Mouse (Mus musculus): ENCODE measurements around the gene Pkn1.

DNA sequence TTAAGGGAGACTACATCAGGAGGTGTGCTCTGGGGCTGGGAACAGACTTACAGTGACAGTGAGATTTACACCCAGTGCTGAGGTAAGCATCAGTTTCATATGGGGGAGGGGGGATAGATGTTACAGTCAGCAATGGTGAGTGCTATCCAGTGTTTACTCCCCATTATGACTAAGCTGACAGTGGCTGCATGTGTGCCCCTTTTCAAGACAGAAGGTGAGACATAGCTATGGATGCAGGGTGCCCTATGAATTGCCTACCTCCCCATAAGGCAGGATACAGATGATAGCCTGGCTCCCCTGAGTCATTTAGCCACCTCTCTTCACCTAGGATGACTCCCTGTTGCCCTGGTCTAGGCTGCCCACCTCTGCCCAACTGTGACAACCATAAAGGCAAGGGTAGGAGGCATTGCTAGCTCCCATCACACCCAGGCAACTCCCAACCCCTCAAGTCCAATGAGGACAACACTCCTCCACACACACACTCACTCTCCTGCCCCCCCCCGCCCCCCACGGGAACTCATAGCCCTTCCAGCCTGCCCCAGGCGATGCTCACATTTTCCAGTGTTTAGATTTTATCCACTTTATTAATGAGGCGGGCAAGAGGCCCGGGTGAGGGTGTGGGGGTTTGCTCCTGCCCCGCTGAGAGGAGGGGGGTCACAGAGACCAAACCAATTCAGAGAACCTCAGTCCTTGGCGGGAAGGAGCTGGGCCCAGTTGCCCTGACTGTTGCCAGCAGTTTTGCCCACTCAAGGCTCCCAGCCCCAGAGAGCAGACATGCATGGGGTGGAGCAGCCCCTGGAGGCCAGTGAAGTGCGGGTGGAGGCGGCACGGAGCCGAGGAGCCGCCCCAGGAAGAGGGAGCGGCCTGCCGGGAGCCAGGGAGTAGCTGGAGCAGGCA, 32.8 kb downstream of the Pkn1 start, which contains the start of gene Ptger1:
- TF ChIP-seq CTCF (IDR thresholded peaks at IDR 0.05; ENCODE audit: low read depth) (no peak), EP300 (IDR thresholded peaks at IDR 0.05; ENCODE audit: low read depth) (no peak)
